Mouse (Mus musculus) urinary bladder, adult 18-20 months (tissue): ENCODE measurements around the gene Atxn1.

Experiments
- DNase-seq, 2 experiments: peaks; one replicate each; pipeline ENCODE4 v3.0.0; 2022; ENCODE audit warnings: low spot score in 2 of 2, mixed read lengths in 2 of 2

Gene Atxn1

GRCm38 (mm10) chr13:45832695-45833350 is 132.0 kb downstream of the Atxn1 start:
- DNase-seq: no peak

- DNase-seq: no peak
These were observed 135.4 kb downstream of the Atxn1 start for GRCm38 (mm10) chr13:45829341-45829936.

GRCm38 (mm10) chr13:45828035-45828434 is 136.8 kb downstream of the Atxn1 start:
- DNase-seq: no peak

- DNase-seq: peak; percentile 21 to 42
These were observed 137.2 kb downstream of the Atxn1 start for GRCm38 (mm10) chr13:45827619-45828018.

- DNase-seq: no peak
These were observed 137.7 kb downstream of the Atxn1 start for GRCm38 (mm10) chr13:45827046-45827596.

- no peak for DNase-seq
These were observed 142.3 kb downstream of the Atxn1 start for GRCm38 (mm10) chr13:45822491-45822829.

GRCm38 (mm10) chr13:45821764-45822490 is 142.9 kb downstream of the Atxn1 start:
- DNase-seq: no peak

- DNase-seq: no peak
These were observed 144.2 kb downstream of the Atxn1 start for GRCm38 (mm10) chr13:45820473-45821230.

- no peak for DNase-seq
These were observed 148.1 kb downstream of the Atxn1 start for GRCm38 (mm10) chr13:45816670-45817069.

- no peak for DNase-seq
These were observed 154.9 kb downstream of the Atxn1 start for GRCm38 (mm10) chr13:45809777-45810410.

- DNase-seq: no peak
These were observed 157.2 kb downstream of the Atxn1 start for GRCm38 (mm10) chr13:45807593-45808043.

- no peak for DNase-seq
These were observed 157.9 kb downstream of the Atxn1 start for GRCm38 (mm10) chr13:45806600-45807525.

- DNase-seq: no peak
These were observed 158.8 kb downstream of the Atxn1 start for GRCm38 (mm10) chr13:45805915-45806599.

- no peak for DNase-seq
These were observed 162.0 kb downstream of the Atxn1 start for GRCm38 (mm10) chr13:45802620-45803410.

GRCm38 (mm10) chr13:45798248-45798647 is 166.6 kb downstream of the Atxn1 start:
- DNase-seq: no peak

GRCm38 (mm10) chr13:45797696-45798095 is 167.1 kb downstream of the Atxn1 start:
- no peak for DNase-seq

GRCm38 (mm10) chr13:45796286-45796685 is 168.5 kb downstream of the Atxn1 start:
- DNase-seq: no peak

- DNase-seq: no peak
These were observed 171.0 kb downstream of the Atxn1 start for GRCm38 (mm10) chr13:45793796-45794195.

- no peak for DNase-seq
These were observed 178.4 kb downstream of the Atxn1 start for GRCm38 (mm10) chr13:45786409-45786808.
